Mouse (Mus musculus): Measurements from ENCODE around the gene Slc37a1.

Gene Slc37a1

DNA sequence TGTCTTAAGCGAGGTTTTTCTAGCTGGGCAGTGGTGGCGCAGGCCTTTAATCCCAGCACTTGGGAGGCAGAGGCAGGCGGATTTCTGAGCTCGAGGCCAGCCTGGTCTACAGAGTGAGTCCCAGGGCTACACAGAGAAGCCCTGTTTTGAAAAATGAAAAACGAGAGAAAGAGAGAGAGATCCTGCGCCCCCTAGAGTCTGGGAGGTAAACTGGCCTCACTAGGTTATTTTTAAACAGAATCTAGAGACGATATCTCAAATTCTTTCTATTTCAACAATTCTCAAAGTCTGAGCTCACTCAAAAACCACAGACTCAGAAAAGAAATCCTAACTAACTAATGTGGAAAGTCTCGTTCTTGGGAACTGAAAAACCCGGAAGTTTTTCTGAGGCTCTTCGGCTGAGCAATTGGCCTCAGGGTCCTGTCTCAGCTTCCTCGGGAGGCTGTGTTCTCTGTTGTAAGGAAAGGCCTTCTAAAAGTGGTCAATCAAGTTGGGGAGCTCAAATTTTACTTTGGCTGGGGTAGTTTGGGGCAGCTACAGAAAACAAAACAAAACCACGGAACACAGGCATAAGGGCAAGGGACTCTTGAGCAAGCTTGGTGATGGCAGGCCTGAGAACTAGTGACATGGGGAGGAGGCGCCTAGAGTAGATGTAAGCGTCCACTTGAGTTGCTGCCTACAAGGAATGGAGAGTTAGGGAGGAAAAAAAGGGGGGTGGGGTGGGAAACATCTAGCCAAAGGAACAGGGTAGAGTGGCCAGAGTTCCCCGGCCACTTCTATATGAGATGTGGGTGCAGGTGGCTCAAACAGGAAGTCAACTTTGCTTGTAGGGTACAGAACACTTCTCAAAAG is 8.0 kb downstream of the Slc37a1 start:
- no peak for DNase-seq (ENCODE audit: low read depth, low spot score)

DNA sequence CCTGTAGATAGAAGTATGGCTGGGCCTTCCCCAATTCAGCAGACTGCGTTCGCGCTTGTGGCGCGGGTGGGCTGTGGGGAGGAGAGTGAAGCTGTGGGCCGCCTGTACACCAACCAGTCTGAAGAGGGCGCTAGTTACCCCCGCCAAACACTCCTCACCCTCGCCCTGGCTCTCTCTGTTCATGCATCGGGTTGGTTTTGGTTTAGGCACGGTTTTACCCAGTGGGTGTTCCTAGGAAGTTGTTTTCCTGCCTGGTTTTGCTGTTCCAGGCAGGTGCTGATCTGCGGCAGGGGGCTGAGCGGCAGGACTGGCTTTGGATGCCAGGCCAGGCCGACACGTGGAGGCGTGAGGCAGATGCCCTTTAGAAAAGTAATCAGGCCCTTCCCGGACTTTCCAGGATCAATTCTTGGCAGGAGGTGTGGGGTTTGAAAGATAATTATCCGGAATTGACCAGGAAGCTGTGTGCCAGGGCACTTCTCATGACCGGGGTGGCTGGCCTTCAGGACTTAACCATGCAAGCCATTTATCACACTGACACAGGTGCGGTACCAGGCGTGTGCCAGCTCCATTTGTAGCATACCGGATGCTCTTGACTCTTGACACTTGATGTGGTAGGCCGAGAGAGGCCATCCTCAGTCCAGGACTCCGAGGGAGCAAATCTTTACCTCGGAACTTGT is 8.8 kb downstream of the Slc37a1 start:
- no peak for DNase-seq (ENCODE audit: low read depth, low spot score)

DNA sequence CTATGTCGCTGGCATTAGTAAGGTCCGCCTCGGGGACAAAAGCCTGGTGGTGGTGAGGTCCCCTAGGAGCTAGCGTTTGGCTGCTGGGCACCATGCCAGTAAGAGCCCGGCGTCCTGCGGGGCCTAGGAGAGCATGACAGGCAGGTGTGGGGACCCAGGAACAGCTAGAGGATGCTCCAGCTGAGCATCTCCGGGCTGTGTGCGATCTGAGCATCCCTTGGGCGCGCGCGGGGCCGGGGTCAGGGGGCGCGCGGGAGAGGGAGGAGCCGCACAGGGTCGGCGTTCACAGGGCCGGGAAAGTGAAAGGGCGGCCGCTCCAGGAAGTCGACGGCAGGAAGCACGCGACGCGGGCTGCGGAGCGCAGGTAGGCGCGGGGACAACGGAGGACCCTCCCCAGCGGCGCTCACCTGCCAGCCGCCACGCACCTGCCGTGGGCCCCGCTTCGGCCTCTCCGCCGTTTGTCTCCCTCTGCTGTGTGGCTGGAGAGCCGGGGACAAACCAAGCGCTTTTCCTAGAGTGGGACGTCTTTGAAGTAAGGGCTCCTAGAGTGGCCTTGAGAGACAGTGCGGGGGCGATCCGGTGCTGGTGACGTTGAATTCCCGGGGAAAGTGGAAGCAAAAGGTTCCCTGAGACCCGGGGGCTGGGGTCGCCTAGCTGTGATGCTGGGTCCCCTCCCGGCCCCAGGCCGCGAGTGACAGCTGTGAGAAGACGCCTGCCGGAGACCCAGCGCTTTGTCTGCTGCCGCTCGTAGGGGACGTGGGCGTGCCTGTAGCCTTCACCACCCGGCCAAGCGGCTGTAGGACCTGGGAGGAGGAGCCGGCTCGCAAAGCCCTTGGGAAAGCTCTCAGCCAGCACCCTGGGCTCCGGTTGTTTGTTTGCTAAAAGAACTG is 9.5 kb downstream of the Slc37a1 start:
- no peak for DNase-seq (ENCODE audit: low read depth, low spot score)

DNA sequence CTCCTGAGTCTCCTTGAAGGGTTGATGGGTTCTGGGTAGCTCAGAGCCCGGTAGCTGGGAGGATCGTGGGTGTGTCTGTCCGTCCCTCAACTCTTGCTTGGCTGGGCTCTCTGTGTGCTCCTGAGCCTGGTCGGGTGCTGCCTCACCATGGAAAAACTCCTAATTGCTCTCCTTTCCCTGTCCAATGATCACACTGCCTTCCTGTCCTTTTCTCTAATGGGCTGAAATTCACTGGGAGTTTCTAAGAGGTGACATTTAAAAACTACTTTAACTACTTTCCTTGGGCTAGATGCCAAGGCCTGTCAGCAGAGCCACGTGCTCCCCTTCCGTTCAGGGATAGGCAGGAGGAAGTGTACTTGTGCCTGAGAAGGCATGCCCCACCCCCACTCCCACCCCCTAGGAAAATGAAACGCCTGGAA is 10.9 kb downstream of the Slc37a1 start:
- DNase-seq (ENCODE audit: low read depth, low spot score), result no peak

DNA sequence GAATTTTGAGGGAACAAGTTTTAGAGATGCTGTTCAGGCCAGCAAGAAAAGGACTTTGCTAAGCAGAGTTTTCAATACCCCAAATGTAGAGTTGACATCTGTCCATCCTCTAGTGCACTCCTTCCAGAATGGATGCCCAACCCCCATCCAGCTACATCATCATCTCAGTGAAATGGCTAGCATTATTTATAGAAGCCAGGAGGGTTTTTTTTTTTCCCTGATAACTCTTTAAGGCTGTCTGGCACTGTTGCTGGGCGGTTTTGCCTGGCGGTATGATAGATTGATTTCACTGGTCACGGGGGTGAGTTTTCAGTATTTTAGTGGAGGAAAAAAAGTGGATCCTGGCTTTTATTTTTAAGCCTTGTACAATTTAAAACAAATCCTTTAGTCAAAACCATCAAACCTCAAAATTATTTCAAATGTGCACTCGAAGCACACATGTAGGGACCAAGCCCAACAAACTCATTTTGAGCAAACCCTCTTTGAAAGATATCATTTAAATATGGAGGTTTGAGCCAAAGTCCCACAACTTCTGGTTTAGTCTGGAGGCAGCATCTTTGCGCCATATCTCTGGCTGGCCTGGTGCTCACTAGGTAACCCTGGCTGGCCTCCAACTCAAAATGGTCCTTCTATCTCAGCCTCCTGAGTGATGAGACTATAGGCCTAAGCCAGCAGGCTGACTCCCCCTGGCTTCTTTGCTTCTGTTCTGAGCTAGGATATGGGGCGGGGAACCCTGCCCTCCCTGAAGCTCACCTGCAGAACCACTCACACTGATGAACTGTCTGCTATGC is 12.0 kb downstream of the Slc37a1 start:
- DNase-seq (ENCODE audit: low read depth, low spot score), result no peak

DNA sequence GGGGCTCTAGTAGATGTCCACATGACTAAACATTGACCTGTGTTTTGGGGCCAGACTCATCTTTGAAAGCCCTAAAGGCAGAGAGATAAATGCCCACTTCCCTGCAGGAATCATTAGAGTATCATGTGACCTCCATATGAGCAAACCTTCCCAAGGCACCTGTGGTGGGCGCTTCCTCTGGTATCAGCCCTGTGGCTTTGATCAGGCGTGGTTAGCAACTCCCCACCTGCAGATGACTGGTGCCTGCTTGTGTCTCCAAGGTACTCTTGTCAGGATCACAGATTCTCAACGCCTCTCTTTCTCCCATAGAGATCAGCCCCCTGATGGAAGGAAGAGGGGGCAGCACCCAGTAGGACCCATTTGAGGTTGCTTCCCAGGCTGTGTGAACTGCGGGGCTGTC is 13.4 kb downstream of the Slc37a1 start:
- no peak for DNase-seq (ENCODE audit: low read depth, low spot score)

DNA sequence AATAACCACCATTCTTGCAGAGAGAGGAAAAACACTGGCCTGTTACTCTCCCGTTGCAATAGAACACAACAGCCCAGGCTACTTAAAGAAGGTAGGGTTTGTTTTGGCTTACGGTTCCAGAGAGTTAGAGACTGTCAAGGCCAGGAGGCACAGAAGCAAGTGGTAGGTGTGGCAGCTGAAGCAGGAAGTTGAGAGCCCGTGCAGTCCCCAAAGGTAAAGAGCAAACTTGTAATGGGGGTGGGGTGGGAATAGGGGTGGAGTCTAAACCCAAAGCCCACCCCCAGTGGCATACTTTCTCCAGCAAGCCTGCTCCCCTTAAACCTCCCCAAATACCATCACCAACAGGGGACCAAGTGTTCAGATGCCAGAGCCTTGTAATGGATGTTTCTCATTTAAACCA is 14.1 kb downstream of the Slc37a1 start:
- no peak for DNase-seq (ENCODE audit: low read depth, low spot score)

DNA sequence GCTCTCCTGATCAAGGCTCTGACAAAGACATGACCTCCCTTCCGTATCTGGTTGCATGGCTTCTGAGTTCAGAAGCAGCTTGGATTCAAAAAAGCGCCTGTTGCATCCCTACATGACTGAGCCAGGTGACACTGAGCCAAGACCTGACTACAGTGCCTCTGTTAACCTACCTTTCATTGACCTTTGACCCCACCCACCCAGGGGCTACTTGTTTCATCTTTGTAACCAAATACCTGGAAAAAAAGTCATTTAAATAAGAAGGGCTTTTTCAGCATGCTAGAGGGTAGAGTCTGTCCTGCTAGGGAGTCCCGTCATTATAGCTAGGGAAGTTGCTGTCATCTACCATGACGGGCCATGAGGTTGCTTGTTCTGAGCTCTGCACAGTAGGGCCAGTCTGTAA is 16.8 kb downstream of the Slc37a1 start:
- DNase-seq (ENCODE audit: low read depth, low spot score), result no peak

DNA sequence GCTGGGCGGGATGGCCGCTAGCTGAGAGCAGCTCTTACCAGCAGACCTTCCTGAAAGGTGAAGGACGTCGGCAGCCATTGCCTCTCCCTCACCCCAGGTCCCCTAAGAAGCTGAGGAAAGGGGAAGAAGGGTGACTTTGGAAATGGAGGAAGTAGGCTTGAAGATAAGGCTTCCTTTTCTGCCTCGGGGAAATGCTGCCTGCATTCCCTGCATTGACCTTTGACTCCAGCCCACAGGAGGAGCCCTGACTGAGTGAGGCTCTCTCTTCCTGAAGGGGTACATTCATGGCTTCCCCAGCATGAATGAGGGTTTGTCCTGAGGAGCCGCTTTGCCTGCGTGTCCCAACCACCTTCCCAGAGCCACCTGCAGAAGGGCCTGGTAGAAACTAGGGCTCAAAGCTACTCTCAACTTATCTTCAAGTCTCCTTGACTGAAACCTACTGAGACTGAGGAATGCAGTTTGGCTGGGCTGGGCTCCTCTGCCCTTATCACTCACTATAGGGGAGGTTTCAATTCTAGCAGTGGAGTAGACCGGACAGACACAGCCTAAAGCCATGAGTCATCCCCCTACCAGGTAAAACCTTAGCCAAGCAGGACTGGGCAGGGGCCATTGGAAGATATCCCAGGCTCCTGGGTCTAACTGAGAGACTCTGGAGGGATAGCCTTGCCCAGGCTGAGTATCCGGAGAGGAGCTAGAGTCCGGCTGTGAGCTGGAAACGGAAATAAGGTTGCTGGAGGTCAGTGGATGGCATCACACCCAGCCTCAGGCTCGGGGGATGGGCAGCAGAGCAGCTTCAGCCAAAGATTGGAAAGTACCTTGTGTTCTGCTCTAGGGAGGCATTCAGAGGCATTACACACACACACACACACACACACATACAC is 18.5 kb downstream of the Slc37a1 start:
- no peak for DNase-seq (ENCODE audit: low read depth, low spot score)

DNA sequence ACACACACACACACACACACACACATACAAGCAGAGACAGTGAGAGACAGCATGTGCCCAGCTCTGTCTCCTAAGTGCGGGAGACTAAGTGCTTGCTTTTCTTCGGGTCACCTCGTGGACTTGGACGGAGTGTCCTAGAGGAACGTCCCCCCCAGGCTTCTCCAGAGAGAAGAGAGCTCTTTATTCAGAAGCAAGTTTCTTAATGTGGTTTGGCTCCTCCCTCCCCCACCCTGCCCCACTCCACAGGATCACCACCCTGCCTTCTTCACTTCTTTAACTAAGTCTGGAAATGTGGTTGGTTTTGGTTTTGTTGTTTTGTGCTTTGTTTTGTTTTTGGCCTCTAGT is 19.2 kb downstream of the Slc37a1 start:
- no peak for DNase-seq (ENCODE audit: low read depth, low spot score)

DNA sequence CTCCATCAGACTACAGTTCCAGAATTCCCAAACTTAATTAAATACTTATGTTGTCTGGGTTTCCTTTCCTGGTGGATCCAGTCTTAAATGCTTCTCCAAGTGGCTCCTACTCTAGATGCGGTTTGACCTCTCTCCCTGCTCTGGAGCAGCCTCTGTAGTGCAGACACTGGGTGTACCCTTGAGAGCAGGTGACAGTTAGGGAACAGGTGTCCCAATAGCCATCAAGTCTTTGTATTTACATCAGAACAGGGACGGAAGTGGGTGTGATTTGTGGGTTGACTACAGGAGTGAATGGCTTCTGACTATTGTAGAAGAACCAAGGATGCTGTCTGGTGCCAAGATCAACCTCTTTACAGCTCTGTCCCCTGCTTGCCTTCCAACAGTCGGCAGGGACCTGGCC is 21.2 kb downstream of the Slc37a1 start:
- DNase-seq (ENCODE audit: low read depth, low spot score), result no peak

DNA sequence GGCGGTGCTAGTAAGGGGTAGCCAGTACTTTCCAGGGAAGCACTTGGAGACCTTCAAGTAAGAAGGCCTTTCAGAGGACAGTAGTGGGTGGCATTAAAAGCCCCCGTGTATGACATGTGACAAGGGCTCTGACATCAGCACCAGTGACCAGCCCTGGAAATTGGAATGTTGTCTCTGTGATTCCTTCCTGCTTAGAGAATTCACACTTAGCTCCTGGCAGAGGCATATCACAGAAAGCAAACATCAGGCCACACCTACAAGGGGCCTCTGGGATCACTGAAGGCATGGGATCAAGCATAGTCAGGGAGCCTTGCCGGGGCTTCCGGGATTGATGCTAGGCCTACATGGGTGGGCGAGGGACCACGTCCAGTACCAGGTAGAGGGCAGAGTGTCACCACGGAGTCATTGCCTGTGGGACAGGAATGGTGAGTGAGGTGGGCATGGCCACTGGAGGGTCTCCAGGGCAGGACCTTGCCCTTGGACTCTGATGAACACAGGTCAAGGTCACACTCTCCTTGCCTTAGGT is 21.8 kb downstream of the Slc37a1 start:
- DNase-seq (ENCODE audit: low read depth, low spot score), result no peak

DNA sequence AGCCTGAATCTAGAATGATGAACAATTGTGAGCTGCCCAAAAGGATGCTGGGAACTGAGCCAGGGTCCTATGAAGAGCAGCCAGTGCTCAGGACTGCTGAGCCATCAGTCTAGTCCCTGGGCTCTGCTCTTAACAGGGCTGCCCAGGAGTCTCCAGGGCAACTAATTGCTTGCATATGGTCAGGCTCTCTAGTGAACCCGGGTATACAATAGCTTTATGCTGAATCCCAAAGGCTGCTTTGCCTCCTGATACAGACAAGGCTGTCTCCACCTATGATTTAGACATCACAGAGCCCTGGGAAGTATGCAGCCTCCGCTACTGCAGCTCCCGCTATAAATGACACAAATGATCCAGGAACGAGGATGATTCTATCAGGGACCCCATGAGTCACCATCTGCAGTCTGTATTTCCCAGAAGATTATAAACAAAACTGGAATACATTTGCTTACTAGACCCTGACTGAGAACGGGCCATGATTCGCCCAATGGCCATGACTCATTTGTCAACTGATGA is 22.7 kb downstream of the Slc37a1 start:
- no peak for DNase-seq (ENCODE audit: low read depth, low spot score)

DNA sequence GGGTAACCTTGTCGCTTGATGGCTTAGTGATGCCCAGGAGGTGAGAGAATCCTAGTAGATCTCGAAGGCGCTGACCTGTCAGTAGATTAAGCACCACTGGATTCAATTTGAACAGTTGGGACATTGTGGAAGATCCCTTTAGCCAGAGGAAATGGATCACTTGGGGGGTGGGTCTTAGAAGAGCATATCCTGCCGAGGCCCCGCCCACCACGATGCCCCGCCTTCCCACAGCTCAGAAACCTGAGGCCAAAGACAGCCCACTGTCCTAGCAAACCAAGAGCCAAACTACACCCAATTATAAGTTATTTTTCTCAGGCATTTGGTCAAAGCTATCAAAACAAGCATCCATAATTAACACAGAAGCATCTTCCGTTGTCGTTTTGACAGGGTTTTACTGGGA is 24.5 kb downstream of the Slc37a1 start:
- DNase-seq (ENCODE audit: low read depth, low spot score), result no peak

DNA sequence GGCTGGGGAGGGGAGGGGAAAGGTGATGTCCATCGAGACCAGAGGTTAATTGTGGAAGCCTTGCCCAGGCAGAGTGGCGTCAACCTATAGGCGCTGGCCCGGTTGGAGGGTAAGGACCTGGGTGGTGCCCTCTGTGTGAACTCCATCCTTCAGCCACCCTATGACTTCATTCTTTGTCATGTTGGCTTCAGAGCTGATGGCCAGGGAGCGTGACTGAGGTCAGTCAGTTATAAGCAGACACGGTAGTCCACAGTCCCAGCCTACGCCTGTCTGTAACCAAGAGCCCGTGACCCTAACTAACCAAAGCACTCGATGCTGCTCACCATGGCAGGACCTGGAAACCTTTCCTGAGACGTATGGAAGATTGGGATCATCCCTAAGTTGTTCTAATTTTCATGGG is 26.1 kb downstream of the Slc37a1 start:
- DNase-seq (ENCODE audit: low read depth, low spot score), result no peak

DNA sequence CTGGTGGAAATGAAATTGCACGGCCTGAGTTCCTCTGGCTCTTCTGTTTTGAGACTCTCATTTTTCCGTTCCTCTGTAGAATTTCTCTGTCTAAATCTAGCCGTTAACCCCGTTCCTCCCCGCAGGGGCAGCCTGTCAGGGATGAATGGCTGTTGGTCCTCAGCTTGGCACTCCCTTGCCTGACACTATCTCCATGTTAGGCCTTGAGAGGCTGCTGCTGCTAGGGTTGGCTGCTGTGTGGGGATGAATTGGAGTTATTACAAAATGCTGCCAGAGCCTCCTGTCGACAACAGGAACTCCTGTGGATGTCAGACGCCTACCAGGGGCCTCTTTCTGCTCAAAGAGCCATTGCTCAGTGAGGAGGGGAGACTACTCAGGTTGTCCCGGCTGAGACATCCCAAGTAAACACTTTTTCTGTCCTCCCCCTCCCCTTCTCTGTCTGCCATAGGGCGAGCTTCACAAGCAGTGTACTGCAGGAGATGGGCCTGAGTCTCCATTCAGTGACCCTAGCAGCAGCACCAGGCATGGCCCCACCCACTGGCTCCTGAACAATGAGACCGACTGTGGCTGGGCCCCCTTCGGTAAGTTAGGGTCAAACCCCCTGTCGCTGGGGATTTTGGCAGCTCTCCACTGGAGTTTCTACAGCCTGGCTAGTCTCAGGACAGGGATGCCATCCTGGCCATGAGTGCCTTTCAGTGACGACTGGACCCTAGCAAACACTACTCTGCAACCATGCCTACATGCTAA is 28.6 kb downstream of the Slc37a1 start:
- no peak for DNase-seq (ENCODE audit: low read depth, low spot score)

DNA sequence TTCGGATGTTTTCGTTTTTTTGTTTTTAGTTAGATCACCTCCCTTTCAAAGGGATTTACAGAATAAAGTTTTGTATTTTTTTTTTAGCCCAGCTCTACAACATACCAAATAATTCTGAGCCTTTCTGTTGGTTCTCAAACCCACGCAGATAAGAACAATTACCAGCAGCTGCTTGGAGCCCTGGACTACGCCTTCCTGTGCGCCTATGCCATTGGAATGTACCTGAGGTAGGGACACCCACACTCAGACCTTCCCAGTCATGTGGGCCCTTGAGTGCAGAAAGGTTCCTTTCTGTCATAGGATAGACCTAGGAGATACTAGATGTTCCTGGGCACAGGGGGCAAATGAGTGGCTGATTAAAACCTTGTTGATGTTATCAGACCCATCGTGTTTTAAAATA is 29.4 kb downstream of the Slc37a1 start:
- no peak for DNase-seq (ENCODE audit: low read depth, low spot score)

DNA sequence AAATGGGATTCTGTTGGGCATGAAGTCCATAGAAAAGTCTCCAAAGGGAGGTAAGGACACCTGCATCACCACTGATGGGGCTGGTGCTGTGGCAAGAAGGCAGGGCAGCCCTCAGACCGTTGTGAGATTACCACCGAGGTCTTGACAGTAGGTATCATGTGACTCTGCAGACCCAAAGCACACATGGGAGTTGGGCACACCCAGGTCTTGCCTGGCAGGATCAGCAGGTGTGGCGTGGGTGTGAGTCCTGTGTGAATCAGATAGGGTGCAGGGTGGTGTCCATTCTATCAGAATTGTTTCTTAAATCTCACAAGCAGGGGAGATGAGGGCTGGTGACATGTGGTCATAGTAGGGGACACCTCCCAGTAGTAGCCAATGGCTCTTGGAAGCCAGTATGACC is 30.4 kb downstream of the Slc37a1 start:
- no peak for DNase-seq (ENCODE audit: low read depth, low spot score)

DNA sequence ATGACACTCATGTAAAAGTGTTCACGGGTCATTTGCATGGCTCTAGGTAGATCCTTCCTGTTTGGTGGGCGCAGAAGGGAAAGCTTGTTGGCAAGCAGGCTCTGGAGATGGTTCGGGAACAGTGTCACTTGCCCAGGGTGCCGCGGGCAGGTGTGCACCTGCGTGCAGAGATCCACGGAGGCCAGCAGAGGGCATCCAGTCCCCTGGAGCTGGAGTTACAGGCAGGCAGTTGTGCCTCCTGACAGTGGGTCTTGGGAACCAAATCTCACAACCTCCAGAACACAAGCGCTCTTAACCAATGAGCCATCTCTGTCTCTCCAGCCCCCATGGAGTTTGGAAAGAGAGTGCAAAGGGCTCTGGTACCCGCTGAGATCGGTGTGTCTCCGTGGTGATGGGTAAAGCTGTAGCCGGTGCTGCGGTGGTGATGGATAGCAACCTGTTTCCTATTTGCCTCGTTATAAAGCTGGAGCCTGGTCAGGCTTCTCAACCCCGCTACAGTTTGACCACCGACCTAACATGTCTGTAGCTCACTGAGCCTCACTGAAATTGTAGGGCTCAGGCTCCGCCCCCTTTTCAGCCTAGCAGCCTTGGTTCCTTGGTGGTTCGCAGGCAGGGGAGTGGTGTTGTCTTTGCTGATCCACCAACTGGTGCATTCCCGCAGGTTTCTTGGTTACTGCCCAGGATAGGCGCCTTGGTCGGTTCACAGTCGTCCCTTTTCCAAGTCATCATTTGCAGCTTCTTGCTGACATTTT is 31.1 kb downstream of the Slc37a1 start:
- no peak for DNase-seq (ENCODE audit: low read depth, low spot score)

All from telencephalon, adult 2 months (tissue).